Mouse (Mus musculus) heart, postnatal 0 days (tissue): ENCODE data around the gene 1700020A23Rik. TPM values are rescaled to one million over a fixed set of nuclear protein-coding genes. Genes with fewer than 3 reads are reported as not detected.
"Not testable (repeated sequence)": the region's sequence is repeated elsewhere in the genome, so short reads cannot be mapped to it uniquely, and the experiment has no call there.

Experiments
- ATAC-seq: fragments of 200-750 bp; cut with Nextera tagmentation; 2 replicates; pipeline ENCODE4 v1.8.0; 2017; ENCODE audit warnings: low read depth, moderate number of reproducible peaks, moderate library complexity; ENCODE audit not compliant: insufficient read depth
- DNase-seq: peaks from one replicate; pipeline ENCODE4 v3.0.0-alpha.2; 2016; ENCODE audit warnings: low spot score
- H3K27ac ChIP-seq: fragments of 300-500 bp; sonication (generic); 2 replicates; pipeline ENCODE4 v1.5.1; 2014; ENCODE audit warnings: low read depth, mild to moderate bottlenecking
- H3K27me3 ChIP-seq: fragments of 300-500 bp; sonication (generic); 2 replicates; pipeline ENCODE4 v1.6.1; 2014; ENCODE audit warnings: low read length, mixed read lengths; ENCODE audit not compliant: control insufficient read depth, insufficient read depth
- H3K36me3 ChIP-seq: fragments of 300-500 bp; sonication (generic); replicated peaks from 2 replicates; pipeline ENCODE4 v1.6.1; 2014; ENCODE audit warnings: low read length, mixed read lengths; ENCODE audit not compliant: control insufficient read depth, insufficient read depth
- H3K4me1 ChIP-seq: fragments of 300-500 bp; sonication (generic); 2 replicates; pipeline ENCODE4 v1.6.1; 2014; ENCODE audit warnings: antibody characterized with exemption; ENCODE audit not compliant: control insufficient read depth, insufficient read depth
- H3K4me2 ChIP-seq: fragments of 300-500 bp; sonication (generic); 2 replicates; pipeline ENCODE4 v1.6.1; 2014; ENCODE audit warnings: low read depth, mild to moderate bottlenecking, low read length, moderate library complexity
- H3K4me3 ChIP-seq: fragments of 300-500 bp; sonication (generic); 2 replicates; pipeline ENCODE4 v1.5.1; 2014; ENCODE audit warnings: low read depth, low read length
- H3K9ac ChIP-seq: fragments of 300-500 bp; sonication (generic); replicated peaks from 2 replicates; pipeline ENCODE4 v1.6.1; 2014; ENCODE audit warnings: low read depth, low read length, mixed read lengths
- H3K9me3 ChIP-seq: fragments of 300-500 bp; sonication (generic); replicated peaks from 2 replicates; pipeline ENCODE4 v1.6.1; 2016; ENCODE audit warnings: low read length; ENCODE audit not compliant: control insufficient read depth
- CTCF ChIP-seq: IDR thresholded peaks from 2 replicates; pipeline ENCODE4 v1.5.1; 2016; ENCODE audit warnings: antibody characterized with exemption, control low read depth, low read depth
- EP300 ChIP-seq: IDR thresholded peaks from 2 replicates; pipeline ENCODE4 v1.6.1; 2016; ENCODE audit warnings: antibody characterized with exemption, low read depth
- WGBS: fragments of 180-500 bp; shearing (Covaris S2); extraction: QIAGEN DNeasy Blood & Tissue Kit; methylation state at CpG from one replicate; pipeline ENCODE4 v1.1.7; 2014; 5-methylcytosine and 5-hydroxymethylcytosine counted together
- polyA plus RNA-seq: library from polyadenylated mRNA; unstranded; fragments of >200 nt; fragmentation: Nextera tagmentation; extraction: Ambion mirVana; gene quantifications from 2 replicates; pipeline ENCODE4 v1.2.1, GENCODE M21; 2015
- total RNA-seq: library from RNA; depleted of rRNA; stranded (reverse); fragments of >200 nt; gene quantifications from 2 replicates; pipeline ENCODE4 v1.2.3, GENCODE M21; 2014; ENCODE audit warnings: low replicate concordance

1700020A23Rik gene
- total and polyA plus RNA-seq, 2 experiments from 2014 or later: not detected

DNA sequence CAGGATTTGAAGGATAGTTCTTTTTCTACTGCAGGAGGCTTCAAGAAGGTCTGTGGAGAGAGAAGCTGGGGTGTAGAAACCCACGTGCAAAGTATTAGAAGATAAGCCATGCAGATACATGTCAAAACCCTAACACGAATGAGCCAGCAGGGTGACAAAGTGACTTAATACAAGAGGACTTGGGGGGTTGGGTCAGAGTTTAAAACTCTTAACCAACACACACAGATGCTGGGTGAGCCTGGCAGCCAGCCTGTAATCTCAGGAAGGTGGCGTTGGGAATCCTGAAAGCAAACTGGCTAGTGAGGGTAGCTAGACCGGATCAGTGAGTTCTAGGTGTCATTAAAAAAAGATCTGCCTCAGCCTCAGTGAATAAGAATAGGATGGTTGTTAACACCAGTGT is 37.7 kb upstream of the 1700020A23Rik start:
- no peak overlapping the region for H3K4me2 ChIP-seq
- whole genome bisulfite sequencing: 56% methylated on average over 4 of the region's 4 CpGs
- DNase-seq: no peak
- H3K36me3 ChIP-seq: no peaks in the 10 kb centered on the region
- H3K9ac ChIP-seq: no peak overlapping the region
- TF ChIP-seq CTCF: no peak
- no peak for TF ChIP-seq EP300
- no peaks in the 10 kb centered on the region for H3K9me3 ChIP-seq
- no peak overlapping the region for H3K27ac ChIP-seq
- H3K27me3 ChIP-seq: peaks cover 16% of the 10 kb centered on the region
- ATAC-seq: no peak
- H3K4me1 ChIP-seq: no peaks in the 10 kb centered on the region
- H3K4me3 ChIP-seq: no peak overlapping the region

GRCm38 (mm10) chr2:130373026-130373425 is 32.0 kb upstream of the 1700020A23Rik start:
- H3K4me1 ChIP-seq, H3K27me3 ChIP-seq, H3K36me3 ChIP-seq, H3K4me2 ChIP-seq, H3K9me3 ChIP-seq, DNase-seq, ATAC-seq, H3K9ac ChIP-seq, H3K4me3 ChIP-seq, H3K27ac ChIP-seq: not testable (repeated sequence)
- WGBS: 28% methylated on average over 1 of the region's 1 CpGs

DNA sequence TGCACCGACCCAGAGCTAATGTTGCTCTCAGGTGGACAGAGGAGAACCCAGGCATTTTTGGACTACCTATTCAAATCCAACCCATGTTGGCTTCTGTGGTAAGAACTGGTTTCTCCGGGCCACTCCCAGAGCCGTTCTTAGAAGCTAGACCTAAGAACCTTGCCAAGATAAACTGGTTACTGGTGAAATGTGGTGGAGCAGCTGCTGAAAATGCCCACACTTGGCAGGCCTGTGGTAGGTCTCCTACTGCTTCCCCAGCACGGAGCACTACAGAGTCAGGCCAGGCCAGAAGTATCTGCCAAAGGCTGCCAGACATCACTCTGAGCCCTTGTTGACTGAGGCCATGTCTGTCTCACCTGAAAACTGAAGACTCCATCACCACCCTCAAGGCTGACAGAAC is 30.1 kb upstream of the 1700020A23Rik start:
- WGBS: 62% methylated on average over 4 of the region's 4 CpGs
- no peak overlapping the region for H3K27ac ChIP-seq

GRCm38 (mm10) chr2:130383205-130383604 is 21.9 kb upstream of the 1700020A23Rik start:
- no peak overlapping the region for H3K4me2 ChIP-seq
- 0 out of 2 replicates have a peak, but pooled peaks cover 7% of the 10 kb centered on the region for H3K27me3 ChIP-seq
- DNase-seq (no peak), ATAC-seq (no peak)
- no peak overlapping the region for H3K4me3 ChIP-seq
- no peaks in the 10 kb centered on the region for H3K9me3 ChIP-seq
- H3K4me1 ChIP-seq: no peaks in the 10 kb centered on the region
- WGBS: 61% methylated on average over 3 of the region's 3 CpGs
- no peak overlapping the region for H3K9ac ChIP-seq
- no peaks in the 10 kb centered on the region for H3K36me3 ChIP-seq
- TF ChIP-seq EP300: no peak
- TF ChIP-seq CTCF: no peak
- no peak overlapping the region for H3K27ac ChIP-seq

More for the DNA sequence above, 30.1 kb upstream of the 1700020A23Rik start:
- Histone ChIP-seq H3K27me3 (no peaks in the 10 kb centered on the region), H3K4me1 (no peaks in the 10 kb centered on the region), H3K4me2 (no peak overlapping the region), H3K36me3 (no peaks in the 10 kb centered on the region), H3K4me3 (no peak overlapping the region), H3K9me3 (no peaks in the 10 kb centered on the region), H3K9ac (no peak overlapping the region)
- TF ChIP-seq CTCF: no peak
- no peak for TF ChIP-seq EP300
- ATAC-seq: no peak
- no peak for DNase-seq

GRCm38 (mm10) chr2:130383895-130384294 is 21.2 kb upstream of the 1700020A23Rik start:
- no peak for ATAC-seq
- 0 out of 2 replicates have a peak, but pooled peaks cover 7% of the 10 kb centered on the region for H3K27me3 ChIP-seq
- TF ChIP-seq CTCF (no peak), EP300 (no peak)
- H3K4me2 ChIP-seq: no peak overlapping the region
- no peak for DNase-seq
- H3K4me1 ChIP-seq: no peaks in the 10 kb centered on the region
- no peak overlapping the region for H3K27ac ChIP-seq
- H3K4me3 ChIP-seq: no peak overlapping the region
- H3K9ac ChIP-seq: no peak overlapping the region
- no peaks in the 10 kb centered on the region for H3K36me3 ChIP-seq
- whole genome bisulfite sequencing: 68% methylated on average over 6 of the region's 6 CpGs
- no peaks in the 10 kb centered on the region for H3K9me3 ChIP-seq

DNA sequence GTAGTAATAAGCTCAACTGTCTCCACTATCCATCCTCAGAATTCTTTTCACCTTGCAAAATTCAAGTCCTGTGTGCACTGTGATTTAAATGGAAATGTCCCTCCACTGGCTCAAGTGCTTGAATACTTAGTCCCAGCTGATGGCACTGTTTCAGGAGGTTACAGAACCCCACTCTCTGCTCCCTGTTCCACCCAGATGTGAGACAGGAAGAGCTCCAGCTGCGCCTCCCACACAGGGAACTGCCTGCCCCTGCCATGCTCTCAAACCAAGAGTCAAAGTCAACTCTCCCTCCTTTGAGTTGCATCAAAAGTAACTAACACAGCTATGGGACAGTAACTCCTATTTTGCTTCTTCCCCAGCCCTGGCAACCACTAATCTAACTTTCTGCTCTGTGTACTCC is 18.8 kb upstream of the 1700020A23Rik start:
- no peaks in the 10 kb centered on the region for H3K36me3 ChIP-seq
- no peaks in the 10 kb centered on the region for H3K4me1 ChIP-seq
- WGBS: 60% methylated on average over 1 of the region's 1 CpGs
- H3K9ac ChIP-seq: no peak overlapping the region
- ATAC-seq: no peak
- no peak overlapping the region for H3K4me3 ChIP-seq
- no peak for DNase-seq
- no peak overlapping the region for H3K27ac ChIP-seq
- no peak for TF ChIP-seq CTCF
- TF ChIP-seq EP300: no peak
- no peaks in the 10 kb centered on the region for H3K9me3 ChIP-seq
- H3K4me2 ChIP-seq: no peak overlapping the region
- H3K27me3 ChIP-seq: 0 out of 2 replicates have a peak, but pooled peaks cover 6% of the 10 kb centered on the region
